Mouse (Mus musculus) retina, embryonic 14.5 days (tissue): ENCODE measurements around the gene Vps33b.

ENCODE experiments used
- DNase-seq: peaks from one replicate; pipeline ENCODE4 v3.0.0-alpha.2; 2015; ENCODE audit warnings: low spot score

Gene Vps33b

GRCm38 (mm10) chr7:80268897-80269750, at the start of gene Vps33b:
TSS of gene Vps33b (plus strand) at chr7:80269649.
- DNase-seq = peak; percentile 94

GRCm38 (mm10) chr7:80220237-80220797, 49.1 kb upstream of the Vps33b start:
- no peak for DNase-seq

GRCm38 (mm10) chr7:80221179-80221750, 48.2 kb upstream of the Vps33b start:
- no peak for DNase-seq

- no peak for DNase-seq
Measured at GRCm38 (mm10) chr7:80227065-80227464, 42.4 kb upstream of the Vps33b start.

GRCm38 (mm10) chr7:80230196-80230595, 39.3 kb upstream of the Vps33b start:
- no peak for DNase-seq

GRCm38 (mm10) chr7:80231971-80232488, 37.4 kb upstream of the Vps33b start:
- DNase-seq = no peak

GRCm38 (mm10) chr7:80232489-80233029, 36.9 kb upstream of the Vps33b start, which contains the start of the genes Cib1 and Gdpgp1:
TSS of gene Cib1 (minus strand) at chr7:80232813.
TSS of gene Gdpgp1 (plus strand) at chr7:80232865.
- DNase-seq = peak; percentile 98

- DNase-seq = no peak
Measured at GRCm38 (mm10) chr7:80233799-80234198, 35.6 kb upstream of the Vps33b start.

GRCm38 (mm10) chr7:80238542-80238941, 30.9 kb upstream of the Vps33b start:
- DNase-seq = no peak

GRCm38 (mm10) chr7:80241661-80242060, 27.8 kb upstream of the Vps33b start:
- no peak for DNase-seq

- no peak for DNase-seq
Measured at GRCm38 (mm10) chr7:80244851-80245250, 24.6 kb upstream of the Vps33b start.

- DNase-seq = peak; percentile 99
Measured at GRCm38 (mm10) chr7:80246148-80246721, 23.2 kb upstream of the Vps33b start, which contains the start of gene Ttll13. TSS of gene Ttll13 (plus strand) at chr7:80246376.

- DNase-seq = no peak
Measured at GRCm38 (mm10) chr7:80246859-80247258, 22.6 kb upstream of the Vps33b start.

GRCm38 (mm10) chr7:80252437-80252836, 17.0 kb upstream of the Vps33b start:
- DNase-seq = no peak

GRCm38 (mm10) chr7:80252886-80253285, 16.6 kb upstream of the Vps33b start:
- DNase-seq = no peak

GRCm38 (mm10) chr7:80255981-80256380, 13.5 kb upstream of the Vps33b start:
- DNase-seq = no peak

GRCm38 (mm10) chr7:80257706-80258105, 11.7 kb upstream of the Vps33b start:
- DNase-seq = no peak

- DNase-seq = peak; percentile 94
Measured at GRCm38 (mm10) chr7:80260625-80261371, 8.7 kb upstream of the Vps33b start, which contains the start of gene Ngrn. TSS of gene Ngrn (plus strand) at chr7:80261215.

GRCm38 (mm10) chr7:80261372-80261990, 8.0 kb upstream of the Vps33b start:
- DNase-seq = no peak

GRCm38 (mm10) chr7:80264606-80265005, 4.8 kb upstream of the Vps33b start:
- DNase-seq = no peak

GRCm38 (mm10) chr7:80267764-80268163, 1.7 kb upstream of the Vps33b start:
- DNase-seq = no peak
